Mouse (Mus musculus) embryonic facial prominence, embryonic 10.5 days (tissue): ENCODE data around the gene Ttc17. TPM values are rescaled to one million over a fixed set of nuclear protein-coding genes. Genes with fewer than 3 reads are reported as not detected.
A peak's percentile ranks its signal among the peaks of the same experiment; 100 is the strongest.

Source experiments
- DNase-seq: peaks from one replicate; pipeline ENCODE4 v3.0.0-alpha.2; 2017; ENCODE audit warnings: low spot score
- H3K27ac ChIP-seq: fragments of 300-500 bp; sonication (generic); replicated peaks from 2 replicates; pipeline ENCODE4 v1.5.1; 2016; ENCODE audit warnings: mild to moderate bottlenecking
- H3K27me3 ChIP-seq: fragments of 300-500 bp; sonication (generic); replicated peaks from 2 replicates; pipeline ENCODE4 v1.6.1; 2016; ENCODE audit warnings: low read depth, mild to moderate bottlenecking; ENCODE audit not compliant: poor library complexity, severe bottlenecking
- H3K36me3 ChIP-seq: fragments of 300-500 bp; sonication (generic); replicated peaks from 2 replicates; pipeline ENCODE4 v1.6.1; 2016; ENCODE audit warnings: mild to moderate bottlenecking, moderate library complexity
- H3K4me1 ChIP-seq: fragments of 300-500 bp; sonication (generic); 2 replicates; pipeline ENCODE4 v1.6.1; 2016
- H3K4me3 ChIP-seq: fragments of 300-500 bp; sonication (generic); 2 replicates; pipeline ENCODE4 v1.5.1; 2016; ENCODE audit warnings: mild to moderate bottlenecking, moderate library complexity
- H3K9me3 ChIP-seq: fragments of 300-500 bp; sonication (generic); 2 replicates; pipeline ENCODE4 v1.6.1; 2016; ENCODE audit warnings: mild to moderate bottlenecking
- WGBS: fragments of 180-500 bp; shearing (Covaris S2); methylation state at CpG from one replicate; pipeline ENCODE4 v1.1.7; 2016; 5-methylcytosine and 5-hydroxymethylcytosine counted together
- polyA plus RNA-seq: library from polyadenylated mRNA; unstranded; fragments of >200 nt; fragmentation: Nextera tagmentation; extraction: Ambion mirVana; gene quantifications from 2 replicates; pipeline ENCODE4 v1.2.1, GENCODE M21; 2016

The Ttc17 gene
- polyA plus RNA-seq, 1 experiment from 2014 or later = 15.0 TPM

DNA sequence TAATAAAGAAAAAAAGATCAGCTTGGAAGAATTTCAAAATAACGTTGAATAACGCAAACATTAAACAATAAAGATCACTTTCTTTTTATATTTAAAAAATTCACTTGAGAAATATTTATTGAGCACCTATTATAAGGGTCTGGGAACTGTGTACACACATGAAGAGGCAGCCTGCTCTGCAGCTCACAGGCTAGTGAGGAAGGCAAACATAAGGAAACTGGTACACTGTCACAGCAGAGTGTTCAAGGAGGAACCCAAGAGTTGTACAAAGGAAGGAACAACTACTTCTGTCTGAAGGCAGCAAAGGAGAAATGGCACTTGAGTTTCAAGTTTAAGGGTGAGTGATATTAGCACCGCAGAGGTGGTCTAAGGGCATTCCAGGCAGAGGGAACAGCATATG is 78.7 kb downstream of the Ttc17 start:
- Histone ChIP-seq H3K36me3 (peaks cover 92% of the 10 kb centered on the region), H3K4me3 (no peak overlapping the region), H3K4me1 (no peaks in the 10 kb centered on the region), H3K27me3 (no peaks in the 10 kb centered on the region), H3K9me3 (no peaks in the 10 kb centered on the region), H3K27ac (no peak overlapping the region)
- 96% methylated on average over 3 of the region's 3 CpGs for WGBS
- no peak for DNase-seq

DNA sequence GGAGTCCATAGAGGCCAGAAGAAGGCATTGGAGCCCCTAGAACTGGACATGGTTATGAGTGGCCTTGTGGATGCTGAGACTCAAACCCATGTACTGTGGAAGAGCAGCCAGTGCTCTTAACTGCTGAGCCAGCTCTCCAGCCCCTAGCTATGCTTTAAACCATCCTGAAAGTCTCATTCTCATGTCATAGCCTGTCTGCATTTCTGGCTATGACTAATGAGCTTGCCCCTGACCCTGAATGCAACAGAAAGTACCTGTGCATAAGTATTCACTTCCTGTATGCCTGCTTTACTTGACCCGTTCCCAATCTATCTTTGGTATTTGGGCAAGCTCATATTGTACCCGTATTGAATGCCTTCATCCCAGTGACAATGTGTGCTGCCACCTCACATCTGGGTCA is 86.7 kb downstream of the Ttc17 start:
- 83% methylated on average over 2 of the region's 2 CpGs for WGBS
- no peaks in the 10 kb centered on the region for H3K27me3 ChIP-seq
- DNase-seq = no peak
- H3K36me3 ChIP-seq = peaks cover 68% of the 10 kb centered on the region
- H3K4me1 ChIP-seq = no peaks in the 10 kb centered on the region
- H3K4me3 ChIP-seq = no peak overlapping the region
- no peak overlapping the region for H3K27ac ChIP-seq
- no peaks in the 10 kb centered on the region for H3K9me3 ChIP-seq

DNA sequence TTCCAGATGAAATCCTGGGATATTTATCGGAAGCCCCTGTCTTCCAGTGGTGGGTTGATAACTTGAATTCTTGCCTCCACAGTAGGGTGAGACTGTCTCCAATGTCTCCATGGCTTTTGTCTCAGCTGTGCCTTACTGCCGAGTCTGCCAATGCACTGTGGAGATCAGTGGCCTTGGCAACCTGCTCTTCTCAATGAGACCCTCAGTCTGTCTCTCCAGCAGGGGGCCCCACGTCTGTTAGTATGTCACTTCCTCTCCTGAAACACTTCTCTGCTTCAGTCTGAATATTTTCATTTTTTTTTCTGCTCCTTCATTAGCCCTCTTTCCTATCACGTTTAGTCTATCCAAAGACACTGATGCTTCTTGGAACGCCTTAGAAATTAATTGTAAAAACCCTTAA is 90.0 kb downstream of the Ttc17 start:
- no peak for DNase-seq
- 73% methylated on average over 5 of the region's 5 CpGs for WGBS

DNA sequence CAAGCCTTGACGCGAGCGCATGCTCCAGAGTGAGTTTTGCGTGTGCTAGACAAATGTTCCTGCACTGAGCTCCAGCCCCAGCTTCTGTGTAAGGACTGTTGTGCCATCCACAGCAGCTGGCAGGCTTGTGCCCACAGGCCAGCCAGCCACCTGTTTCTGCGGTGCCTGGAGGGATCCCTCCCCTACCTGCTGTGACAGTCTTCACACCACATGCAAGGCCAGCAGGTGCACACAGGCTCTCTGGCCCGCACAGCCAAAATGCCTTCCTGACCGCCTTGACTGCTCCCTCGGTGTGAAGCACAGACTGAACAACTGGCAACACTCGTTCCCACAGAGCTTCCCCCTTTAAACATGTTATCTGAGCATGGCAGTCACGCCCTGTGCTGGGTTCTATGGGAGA is 102.5 kb downstream of the Ttc17 start:
- peaks cover 62% of the 10 kb centered on the region for H3K36me3 ChIP-seq
- H3K4me1 ChIP-seq = 0 out of 2 replicates have a peak, but pooled peaks cover 3% of the 10 kb centered on the region
- 93% methylated on average over 10 of the region's 10 CpGs for WGBS

More for the DNA sequence above, 90.0 kb downstream of the Ttc17 start:
- Histone ChIP-seq H3K27ac (no peak overlapping the region), H3K4me1 (no peaks in the 10 kb centered on the region), H3K27me3 (no peaks in the 10 kb centered on the region), H3K9me3 (no peaks in the 10 kb centered on the region), H3K4me3 (no peak overlapping the region), H3K36me3 (peaks cover 56% of the 10 kb centered on the region)

GRCm38 (mm10) chr2:94302393-94302792 is 104.1 kb downstream of the Ttc17 start:
- 74% methylated on average over 5 of the region's 5 CpGs for WGBS
- Histone ChIP-seq H3K9me3 (no peaks in the 10 kb centered on the region; the same call in 1 of the 2 replicates), H3K27me3 (no peaks in the 10 kb centered on the region), H3K27ac (no peak overlapping the region), H3K36me3 (peaks cover 62% of the 10 kb centered on the region), H3K4me1 (no peaks in the 10 kb centered on the region), H3K4me3 (no peak overlapping the region)
- DNase-seq = no peak

More for the DNA sequence above, 102.5 kb downstream of the Ttc17 start:
- no peaks in the 10 kb centered on the region; the same call in 1 of the 2 replicates for H3K9me3 ChIP-seq
- no peak for DNase-seq
- H3K27me3 ChIP-seq = no peaks in the 10 kb centered on the region
- H3K27ac ChIP-seq = no peak overlapping the region
- H3K4me3 ChIP-seq = no peak overlapping the region

DNA sequence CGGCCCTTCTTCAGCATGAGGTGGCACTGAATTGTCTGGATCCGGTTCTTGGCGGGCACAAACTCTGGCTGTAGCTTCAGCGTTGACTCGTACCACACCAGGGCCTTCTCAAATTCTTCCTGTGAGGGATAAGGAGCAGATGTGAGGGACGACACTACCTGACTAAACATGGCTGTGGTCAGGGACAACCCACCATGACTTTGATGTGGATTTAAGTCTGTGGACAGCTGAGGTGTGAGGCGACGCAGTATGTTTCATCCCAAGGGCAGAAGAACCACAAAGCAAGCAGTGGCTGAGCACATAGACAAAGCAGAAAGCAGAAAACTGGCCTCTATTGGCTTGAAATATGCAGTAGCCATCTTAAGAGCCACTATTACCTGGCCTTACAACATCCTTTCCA is 104.7 kb downstream of the Ttc17 start:
- WGBS = 87% methylated on average over 8 of the region's 8 CpGs
- no peaks in the 10 kb centered on the region for H3K27me3 ChIP-seq
- H3K9me3 ChIP-seq = no peaks in the 10 kb centered on the region; the same call in 1 of the 2 replicates
- H3K27ac ChIP-seq = no peak overlapping the region
- peaks cover 62% of the 10 kb centered on the region for H3K36me3 ChIP-seq
- H3K4me3 ChIP-seq = no peak overlapping the region
- H3K4me1 ChIP-seq = no peaks in the 10 kb centered on the region
- no peak for DNase-seq

GRCm38 (mm10) chr2:94297467-94297866 is 109.0 kb downstream of the Ttc17 start:
- Histone ChIP-seq H3K27me3 (no peaks in the 10 kb centered on the region), H3K4me1 (no peaks in the 10 kb centered on the region), H3K36me3 (peaks cover 33% of the 10 kb centered on the region), H3K9me3 (no peaks in the 10 kb centered on the region; the same call in 1 of the 2 replicates), H3K27ac (no peak overlapping the region), H3K4me3 (no peak overlapping the region)
- no peak for DNase-seq
- 83% methylated on average over 3 of the region's 3 CpGs for WGBS

DNA sequence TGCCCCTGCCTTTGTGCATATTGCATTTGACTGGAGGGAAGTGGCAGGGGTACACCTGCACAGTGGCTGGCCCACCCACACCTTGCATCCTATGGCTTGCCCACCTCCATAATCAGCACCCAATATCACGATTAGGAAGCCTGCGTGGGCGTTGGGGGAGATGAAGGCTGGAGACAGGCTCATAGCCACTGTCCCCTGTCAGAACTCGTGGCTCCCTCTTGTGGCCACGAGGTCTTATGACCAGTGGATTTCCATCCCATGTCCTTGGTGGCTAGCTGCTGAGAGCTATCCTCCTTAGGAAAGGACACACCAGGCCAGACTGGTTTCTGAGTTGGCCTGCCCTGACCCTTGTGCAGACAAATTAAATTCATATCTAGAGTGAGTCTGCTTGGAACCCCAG is 116.0 kb downstream of the Ttc17 start:
- peak; percentile 74 for DNase-seq
- Histone ChIP-seq H3K27ac (no peak overlapping the region), H3K4me1 (peaks cover 32% of the 10 kb centered on the region), H3K36me3 (no peaks in the 10 kb centered on the region), H3K9me3 (no peaks in the 10 kb centered on the region), H3K4me3 (no peak overlapping the region), H3K27me3 (0 out of 2 replicates have a peak, but pooled peaks cover 12% of the 10 kb centered on the region)
- WGBS = 4% methylated on average over 5 of the region's 5 CpGs

- Histone ChIP-seq H3K27ac (peak overlapping the region; percentile 75), H3K27me3 (0 out of 2 replicates have a peak, but pooled peaks cover 12% of the 10 kb centered on the region), H3K4me1 (peaks cover 32% of the 10 kb centered on the region), H3K36me3 (no peaks in the 10 kb centered on the region), H3K9me3 (no peaks in the 10 kb centered on the region), H3K4me3 (no peak overlapping the region; the same call in 1 of the 2 replicates)
- no peak for DNase-seq
- 64% methylated on average over 6 of the region's 6 CpGs for WGBS
These were observed 116.8 kb downstream of the Ttc17 start for GRCm38 (mm10) chr2:94289659-94290058.

DNA sequence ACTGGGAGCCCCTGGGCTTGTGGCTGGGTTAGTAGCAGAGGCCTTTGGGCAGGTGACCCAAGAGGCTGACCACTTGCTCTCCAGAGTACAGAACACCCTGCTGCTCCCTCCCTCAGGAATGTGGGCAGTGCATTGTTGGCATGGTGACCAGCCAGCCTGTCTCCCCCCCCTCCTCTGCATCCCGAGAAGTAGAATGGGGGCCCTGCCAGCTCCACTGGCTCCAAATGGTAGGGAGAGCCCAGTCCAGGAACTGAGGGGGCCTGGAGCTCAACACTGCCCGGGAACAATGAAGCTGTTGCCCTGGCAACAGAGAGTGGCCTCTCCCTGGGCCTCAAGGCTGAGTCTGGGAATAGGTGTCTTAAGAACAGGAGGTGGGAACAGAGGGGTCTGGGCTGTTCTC is 117.3 kb downstream of the Ttc17 start:
- Histone ChIP-seq H3K4me3 (peak overlapping the region; percentile 19; the same call in 1 of the 2 replicates), H3K27me3 (0 out of 2 replicates have a peak, but pooled peaks cover 12% of the 10 kb centered on the region), H3K27ac (peak overlapping the region; percentile 75)

GRCm38 (mm10) chr2:94288086-94288485 is 118.4 kb downstream of the Ttc17 start:
- DNase-seq = no peak
- Histone ChIP-seq H3K27ac (peak overlapping the region; percentile 5; the same call in 1 of the 2 replicates), H3K27me3 (0 out of 2 replicates have a peak, but pooled peaks cover 12% of the 10 kb centered on the region), H3K9me3 (no peaks in the 10 kb centered on the region), H3K36me3 (no peaks in the 10 kb centered on the region), H3K4me1 (peaks cover 32% of the 10 kb centered on the region), H3K4me3 (no peak overlapping the region)
- 37% methylated on average over 5 of the region's 5 CpGs for WGBS

More for the DNA sequence above, 117.3 kb downstream of the Ttc17 start:
- WGBS = 0% methylated on average over 2 of the region's 2 CpGs
- Histone ChIP-seq H3K36me3 (no peaks in the 10 kb centered on the region), H3K4me1 (peaks cover 32% of the 10 kb centered on the region), H3K9me3 (no peaks in the 10 kb centered on the region)
- peak; percentile 75 for DNase-seq

GRCm38 (mm10) chr2:94287435-94287834 is 119.1 kb downstream of the Ttc17 start:
- no peaks in the 10 kb centered on the region for H3K9me3 ChIP-seq
- H3K4me3 ChIP-seq = no peak overlapping the region
- 71% methylated on average over 7 of the region's 7 CpGs for WGBS
- H3K36me3 ChIP-seq = no peaks in the 10 kb centered on the region
- H3K4me1 ChIP-seq = peaks cover 32% of the 10 kb centered on the region
- H3K27ac ChIP-seq = no peak overlapping the region
- DNase-seq = no peak
- H3K27me3 ChIP-seq = 0 out of 2 replicates have a peak, but pooled peaks cover 12% of the 10 kb centered on the region

- WGBS = 89% methylated on average over 6 of the region's 6 CpGs
- H3K36me3 ChIP-seq = no peaks in the 10 kb centered on the region
- peaks cover 11% of the 10 kb centered on the region for H3K4me1 ChIP-seq
- DNase-seq = no peak
- 0 out of 2 replicates have a peak, but pooled peaks cover 10% of the 10 kb centered on the region for H3K27me3 ChIP-seq
- no peak overlapping the region for H3K4me3 ChIP-seq
- H3K9me3 ChIP-seq = no peaks in the 10 kb centered on the region
- H3K27ac ChIP-seq = no peak overlapping the region
These were observed 123.0 kb downstream of the Ttc17 start for GRCm38 (mm10) chr2:94283526-94283925.
